Mouse (Mus musculus) cerebellum, adult 2 months (tissue): ENCODE results near the gene Sgk2.

ENCODE experiments used
- CTCF ChIP-seq: fragments of 200-500 bp; IDR thresholded peaks from 2 replicates; pipeline ENCODE4 v1.5.1; 2011; ENCODE audit warnings: low read depth, mild to moderate bottlenecking, control low read depth, low read length, moderate library complexity, borderline replicate concordance; ENCODE audit not compliant: insufficient read depth
- POLR2A ChIP-seq: fragments of 200-500 bp; IDR thresholded peaks from 2 replicates; pipeline ENCODE4 v1.6.1; 2011; ENCODE audit warnings: low read length, control low read depth, borderline replicate concordance; ENCODE audit not compliant: insufficient read depth

- TF ChIP-seq POLR2A = no peak
- no peak for TF ChIP-seq CTCF
Observed at GRCm38 (mm10) chr2:163060630-163061029, 73.5 kb downstream of the Sgk2 start.
